Mouse (Mus musculus): ENCODE measurements around the gene Pkd1. TPM values are rescaled to one million over a fixed set of nuclear protein-coding genes. Genes with fewer than 3 reads are reported as not detected.
A peak's percentile ranks its signal among the peaks of the same experiment; 100 is the strongest.

Pkd1 gene
- polyA plus RNA-seq, 1 experiment = 74.2 TPM

DNA sequence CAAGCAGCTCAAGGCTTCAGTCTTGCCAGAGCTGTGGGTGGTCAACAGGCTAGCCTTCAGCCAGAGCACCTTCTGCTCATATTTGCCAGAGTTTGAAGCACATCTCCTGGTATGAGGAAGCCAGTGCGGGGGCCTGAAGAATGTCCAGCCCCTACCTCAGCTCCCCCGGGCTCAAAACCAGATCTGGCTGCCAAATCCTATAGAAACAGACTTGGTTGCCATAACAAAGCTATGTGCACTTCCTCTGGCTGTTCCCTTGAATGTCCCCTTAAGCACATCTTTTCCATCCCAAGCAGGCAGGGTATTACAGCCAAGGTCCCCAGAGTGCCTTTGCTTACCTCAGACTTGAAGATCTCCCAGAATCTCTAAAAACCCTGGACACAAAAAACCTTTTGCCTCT lies 24.9 kb upstream of the Pkd1 start:
- TF ChIP-seq CTCF (IDR thresholded peaks at IDR 0.05; ENCODE audit: borderline replicate concordance, extremely low read depth, insufficient read depth, insufficient read length) (no peak), POLR2A (IDR thresholded peaks at IDR 0.05; ENCODE audit: borderline replicate concordance, extremely low read depth, insufficient read depth, insufficient read length, poor library complexity, severe bottlenecking) (no peak)
- no peak for DNase-seq (ENCODE audit: low read depth)

DNA sequence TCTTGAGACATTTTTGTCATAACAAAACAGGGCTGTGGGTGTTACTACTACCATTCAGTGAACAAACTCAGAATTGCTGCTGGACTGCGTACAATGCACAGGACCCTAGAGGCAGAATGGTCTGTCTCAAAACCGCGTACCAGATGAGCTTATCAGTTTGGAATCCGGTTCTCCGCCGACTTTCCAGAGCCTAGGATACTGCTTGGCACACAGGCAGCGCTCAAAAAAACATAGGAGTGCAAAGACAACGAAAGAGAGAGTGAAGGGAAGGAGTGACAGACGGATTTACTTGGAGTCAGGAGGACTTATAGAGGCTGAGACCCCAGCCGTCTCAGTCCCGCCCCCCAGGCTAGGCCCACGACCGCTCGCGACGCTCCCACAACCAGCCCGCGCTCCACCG lies 22.3 kb upstream of the Pkd1 start:
- DNase-seq (ENCODE audit: low read depth) = no peak
- no peak for TF ChIP-seq POLR2A (IDR thresholded peaks at IDR 0.05; ENCODE audit: borderline replicate concordance, extremely low read depth, insufficient read depth, insufficient read length, poor library complexity, severe bottlenecking)
- no peak for TF ChIP-seq CTCF (IDR thresholded peaks at IDR 0.05; ENCODE audit: borderline replicate concordance, extremely low read depth, insufficient read depth, insufficient read length)

DNA sequence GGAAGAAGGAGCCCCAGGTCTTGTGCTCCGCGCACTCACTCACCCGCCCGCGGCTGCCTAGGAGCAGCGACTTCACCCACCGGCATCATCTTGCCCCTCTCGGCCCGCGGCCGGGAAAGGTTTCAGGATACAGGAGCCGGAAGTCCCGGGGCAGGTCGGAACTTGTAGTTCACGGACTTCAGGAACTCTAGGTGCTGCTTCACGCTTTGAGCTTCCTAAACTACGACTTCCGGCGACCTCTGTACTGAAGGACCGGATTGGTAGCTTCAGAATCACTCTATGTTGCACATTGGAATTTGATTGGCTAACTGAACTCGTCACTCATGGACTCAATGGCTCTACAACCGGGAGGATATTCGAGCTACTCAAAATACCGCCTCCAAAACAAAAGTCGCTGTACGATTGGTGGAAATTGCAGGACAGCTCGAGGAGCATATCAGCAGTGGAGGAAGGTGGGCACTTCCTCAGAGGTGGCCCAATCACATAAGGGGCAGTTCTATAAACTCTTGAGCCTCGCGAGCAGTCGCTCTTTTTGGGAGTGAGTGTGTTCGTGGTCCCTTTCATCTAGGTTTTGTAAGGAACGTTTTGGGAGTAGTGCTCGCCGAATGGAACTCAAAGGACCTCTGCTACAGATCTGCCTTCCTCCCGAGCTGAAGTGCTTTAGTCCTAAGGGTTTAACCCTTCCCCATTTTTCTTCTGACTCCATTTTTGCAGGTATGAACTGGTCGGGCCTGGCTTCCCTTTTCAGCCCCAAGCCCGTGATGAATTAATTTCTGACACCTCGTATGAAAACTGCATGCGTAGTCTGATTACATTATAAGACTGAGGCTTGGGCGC lies 21.7 kb upstream of the Pkd1 start, which contains the start of gene Traf7:
Gene Traf7, minus strand, starts transcription at position 216 of the 837 bp plus-strand sequence.
- TF ChIP-seq CTCF (IDR thresholded peaks at IDR 0.05; ENCODE audit: borderline replicate concordance, extremely low read depth, insufficient read depth, insufficient read length) (no peak), POLR2A (IDR thresholded peaks at IDR 0.05; ENCODE audit: borderline replicate concordance, extremely low read depth, insufficient read depth, insufficient read length, poor library complexity, severe bottlenecking) (peak; percentile 89; the same call in 1 of the 2 replicates)

DNA sequence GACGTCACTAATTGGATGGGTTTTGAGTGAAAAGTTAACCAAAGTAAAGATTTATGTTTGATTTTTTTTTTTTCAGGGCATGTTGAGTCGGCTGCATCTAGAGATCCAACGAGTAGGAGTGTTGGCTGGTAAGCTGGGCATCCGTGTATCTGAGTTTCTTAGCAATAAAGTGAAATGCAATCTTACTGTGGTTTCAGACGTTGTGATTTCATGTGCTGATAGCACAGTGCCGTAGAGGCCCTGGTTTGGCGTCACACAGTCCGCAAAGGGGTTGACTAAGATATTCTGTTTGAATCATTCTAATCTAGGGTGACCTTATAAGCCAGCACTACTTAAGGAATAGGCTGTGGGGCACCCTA lies 21.1 kb upstream of the Pkd1 start:
- no peak for TF ChIP-seq POLR2A (IDR thresholded peaks at IDR 0.05; ENCODE audit: borderline replicate concordance, extremely low read depth, insufficient read depth, insufficient read length, poor library complexity, severe bottlenecking)
- TF ChIP-seq CTCF (IDR thresholded peaks at IDR 0.05; ENCODE audit: borderline replicate concordance, extremely low read depth, insufficient read depth, insufficient read length) = no peak

More for the DNA sequence above, 21.7 kb upstream of the Pkd1 start, which contains the start of gene Traf7:
- DNase-seq (ENCODE audit: low read depth) = peak; percentile 100

DNA sequence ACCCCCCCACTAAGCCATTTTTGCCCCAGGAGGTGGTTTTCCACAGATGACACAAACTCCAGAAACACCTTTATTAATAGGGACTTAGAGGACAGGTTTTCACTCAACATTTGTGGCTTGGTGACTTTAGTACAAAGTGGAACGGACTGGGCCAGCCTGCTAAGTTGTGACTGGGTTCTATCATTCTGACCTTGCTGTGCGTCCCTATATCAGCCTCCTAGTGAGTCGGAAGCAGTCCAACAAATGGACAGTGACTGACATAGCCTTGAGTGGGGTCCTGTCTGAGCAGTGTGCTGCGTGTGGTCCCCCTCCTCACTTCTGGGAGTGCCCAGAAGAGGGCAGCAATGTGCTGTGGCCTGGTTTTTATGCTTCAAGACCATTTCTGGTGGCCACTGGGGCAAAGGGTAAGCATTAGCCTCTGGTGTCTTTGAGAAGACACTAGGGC lies 20.6 kb upstream of the Pkd1 start:
- peak; percentile 86 for DNase-seq (ENCODE audit: low read depth)
- TF ChIP-seq CTCF (IDR thresholded peaks at IDR 0.05; ENCODE audit: borderline replicate concordance, extremely low read depth, insufficient read depth, insufficient read length) (peak; percentile 86), POLR2A (IDR thresholded peaks at IDR 0.05; ENCODE audit: borderline replicate concordance, extremely low read depth, insufficient read depth, insufficient read length, poor library complexity, severe bottlenecking) (0 out of 2 replicates have a peak, but pooled peaks have one; percentile 2)

More for the DNA sequence above, 21.1 kb upstream of the Pkd1 start:
- no peak for DNase-seq (ENCODE audit: low read depth)

DNA sequence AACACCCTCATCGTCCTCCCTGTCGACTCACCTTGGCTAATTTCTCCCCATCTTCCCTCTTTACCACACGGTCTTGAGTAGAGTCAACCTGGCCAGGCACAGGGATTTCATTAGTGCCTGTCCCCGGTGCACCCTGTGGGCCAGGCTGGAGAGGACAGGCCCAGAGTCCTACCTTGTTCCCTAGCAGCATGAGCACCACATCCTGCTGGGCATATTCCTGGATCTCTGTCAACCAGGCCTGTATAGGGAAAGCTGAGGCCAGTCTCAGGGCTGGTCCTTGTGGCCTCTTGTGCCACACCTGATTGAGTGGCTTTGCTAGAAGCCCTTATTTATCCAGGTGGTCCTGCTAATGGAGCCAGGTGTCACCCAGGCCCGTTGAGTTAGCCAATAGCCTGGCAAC lies 19.8 kb upstream of the Pkd1 start:
- TF ChIP-seq CTCF (IDR thresholded peaks at IDR 0.05; ENCODE audit: borderline replicate concordance, extremely low read depth, insufficient read depth, insufficient read length) (no peak), POLR2A (IDR thresholded peaks at IDR 0.05; ENCODE audit: borderline replicate concordance, extremely low read depth, insufficient read depth, insufficient read length, poor library complexity, severe bottlenecking) (no peak)
- no peak for DNase-seq (ENCODE audit: low read depth)

DNA sequence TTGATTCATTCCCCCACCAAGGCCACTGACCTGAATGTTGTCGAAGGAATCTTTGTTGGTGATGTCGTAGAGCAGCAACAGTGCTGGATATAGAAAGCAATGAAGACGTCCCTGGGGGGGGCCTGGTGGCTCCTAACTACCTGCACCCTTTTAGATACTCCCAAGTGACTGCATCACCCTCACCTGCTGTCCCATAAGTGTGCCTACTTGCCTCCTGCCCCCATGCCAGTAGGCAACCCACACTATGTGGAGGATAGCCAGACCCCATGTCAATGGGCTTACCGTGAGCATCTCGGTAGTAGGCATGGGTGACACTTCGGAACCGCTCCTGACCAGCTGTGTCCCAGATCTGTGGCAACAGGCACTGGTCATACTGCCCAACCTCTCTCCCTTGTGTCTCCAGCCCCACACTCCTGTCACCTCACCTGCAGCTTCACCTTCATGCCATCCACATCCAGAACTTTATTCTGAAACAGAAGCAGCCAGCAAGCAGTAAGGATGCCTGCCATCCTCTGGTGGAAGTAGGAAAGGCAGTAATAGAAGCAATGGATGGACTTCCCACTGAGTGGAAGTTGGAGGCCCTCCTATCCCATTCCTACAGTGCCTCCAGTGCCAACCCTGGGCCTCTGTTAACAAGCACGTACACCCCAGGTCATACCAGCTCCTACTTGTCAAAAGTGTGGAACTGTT lies 19.1 kb upstream of the Pkd1 start:
- no peak for DNase-seq (ENCODE audit: low read depth)
- TF ChIP-seq POLR2A (IDR thresholded peaks at IDR 0.05; ENCODE audit: borderline replicate concordance, extremely low read depth, insufficient read depth, insufficient read length, poor library complexity, severe bottlenecking) (no peak), CTCF (IDR thresholded peaks at IDR 0.05; ENCODE audit: borderline replicate concordance, extremely low read depth, insufficient read depth, insufficient read length) (peak; percentile 22; the same call in 1 of the 2 replicates)

DNA sequence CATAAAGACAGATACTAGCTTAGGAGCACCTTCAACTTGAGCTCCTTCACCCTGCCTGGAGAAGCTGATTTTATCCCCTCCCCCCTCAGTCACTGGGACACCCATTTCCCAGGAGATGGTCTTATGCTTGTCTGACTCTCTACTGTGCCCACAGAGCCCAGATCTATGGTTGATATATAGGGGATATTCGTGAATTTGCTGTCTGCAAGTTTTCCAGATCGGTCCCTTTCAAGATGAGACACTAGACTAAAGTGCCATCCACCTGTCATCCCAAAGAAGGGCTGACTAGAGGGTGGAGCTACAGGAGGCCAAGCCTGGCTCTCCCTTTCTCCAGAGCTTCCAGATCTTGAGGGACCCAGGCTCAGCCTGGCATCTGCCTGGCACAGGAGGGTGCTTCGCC lies 18.6 kb upstream of the Pkd1 start:
- TF ChIP-seq CTCF (IDR thresholded peaks at IDR 0.05; ENCODE audit: borderline replicate concordance, extremely low read depth, insufficient read depth, insufficient read length) = no peak
- no peak for TF ChIP-seq POLR2A (IDR thresholded peaks at IDR 0.05; ENCODE audit: borderline replicate concordance, extremely low read depth, insufficient read depth, insufficient read length, poor library complexity, severe bottlenecking)
- no peak for DNase-seq (ENCODE audit: low read depth)

DNA sequence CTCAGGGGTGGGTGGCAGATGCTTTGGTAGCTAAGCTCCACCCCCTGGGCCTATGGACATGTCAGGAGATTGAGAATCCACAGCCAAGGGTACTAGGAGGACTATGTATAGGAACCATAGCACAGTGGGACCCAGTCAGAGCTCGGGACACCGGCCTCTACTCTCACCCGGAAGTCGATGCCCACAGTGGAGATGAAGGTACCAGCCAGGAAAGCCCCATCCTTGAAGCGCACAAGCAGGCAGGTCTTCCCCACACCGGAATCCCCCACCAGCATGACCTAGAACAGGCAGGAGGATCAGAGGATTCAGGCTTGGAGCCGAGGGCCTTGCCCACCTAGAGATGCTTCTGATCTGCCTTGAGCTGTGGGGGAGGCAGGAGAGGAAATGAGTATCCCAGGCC lies 17.6 kb upstream of the Pkd1 start:
- no peak for DNase-seq (ENCODE audit: low read depth)

DNA sequence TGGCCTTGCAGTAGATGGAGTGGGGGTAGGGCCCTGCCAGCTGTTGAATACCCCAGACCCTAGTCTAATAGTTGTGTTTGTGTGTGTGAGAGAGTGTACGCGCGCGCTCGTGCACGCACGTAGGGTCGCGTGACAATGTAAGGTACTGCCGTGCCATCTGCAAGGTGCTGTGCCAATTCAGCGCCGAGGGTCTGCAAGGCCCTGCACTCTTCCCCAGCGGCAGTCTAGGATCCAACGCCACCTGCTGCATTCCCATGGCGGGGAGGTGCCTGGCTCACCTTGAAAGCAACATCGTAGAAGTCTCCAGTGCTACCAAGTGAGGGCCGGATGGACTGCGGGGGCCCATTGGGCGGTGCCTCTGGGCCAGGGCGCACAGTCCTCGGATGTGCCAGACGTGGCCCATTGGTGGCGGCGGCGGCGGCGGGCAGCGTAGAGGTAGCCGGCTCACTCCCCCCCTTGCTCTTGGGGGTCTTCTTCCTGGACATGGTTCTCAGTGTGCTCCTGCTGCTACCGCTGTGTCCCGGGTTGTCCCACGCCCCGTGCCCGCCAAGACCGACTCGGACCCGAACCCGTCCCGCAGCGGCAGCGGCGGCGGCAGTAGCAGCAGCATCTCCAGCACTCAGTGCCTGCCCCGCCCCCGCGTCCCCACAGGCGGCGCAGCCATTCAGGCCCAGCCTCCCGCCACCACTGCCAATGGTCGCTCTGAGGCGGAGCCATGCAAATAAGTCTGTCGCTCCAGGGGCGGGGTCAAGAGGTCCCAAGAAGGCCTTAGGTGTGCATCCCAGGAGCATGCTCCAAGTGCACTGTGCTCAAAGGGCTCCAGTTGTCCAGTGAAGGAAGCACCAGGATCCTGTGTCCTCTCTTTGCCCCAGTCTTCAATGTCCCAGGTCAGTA lies 16.3 kb upstream of the Pkd1 start:
- peak; percentile 86 for DNase-seq (ENCODE audit: low read depth)
- no peak for TF ChIP-seq POLR2A (IDR thresholded peaks at IDR 0.05; ENCODE audit: borderline replicate concordance, extremely low read depth, insufficient read depth, insufficient read length, poor library complexity, severe bottlenecking)
- no peak for TF ChIP-seq CTCF (IDR thresholded peaks at IDR 0.05; ENCODE audit: borderline replicate concordance, extremely low read depth, insufficient read depth, insufficient read length)

More for the DNA sequence above, 17.6 kb upstream of the Pkd1 start:
- no peak for TF ChIP-seq POLR2A (IDR thresholded peaks at IDR 0.05; ENCODE audit: borderline replicate concordance, extremely low read depth, insufficient read depth, insufficient read length, poor library complexity, severe bottlenecking)

Data from brain, embryonic 14.5 days (tissue).